Mouse (Mus musculus): ENCODE measurements around the gene Katnbl1.
"Not testable (repeated sequence)": the region's sequence is repeated elsewhere in the genome, so short reads cannot be mapped to it uniquely, and the experiment has no call there.

Gene Katnbl1

GRCm38 (mm10) chr2:112392689-112393088 is 13.7 kb downstream of the Katnbl1 start:
- DNase-seq (ENCODE audit: low read depth, low spot score) = no peak

DNA sequence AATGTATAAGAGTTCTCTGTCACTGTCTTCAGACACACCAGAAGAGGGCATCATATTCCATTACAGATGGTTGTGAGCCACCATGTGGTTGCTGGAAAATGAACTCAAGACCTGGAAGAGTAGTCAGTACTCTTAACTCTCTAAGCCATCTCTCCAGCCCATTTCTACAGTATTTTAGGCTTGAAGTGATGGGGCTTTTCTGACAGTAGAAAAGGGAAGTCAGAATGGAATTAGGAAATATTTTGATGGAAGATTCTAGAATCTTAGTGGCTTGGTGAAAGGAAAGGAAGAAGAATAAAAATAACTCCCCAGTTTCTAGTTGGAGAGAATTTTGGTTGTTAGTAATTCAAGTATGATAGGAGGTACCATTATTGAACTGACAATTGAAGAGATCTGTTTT is 14.9 kb downstream of the Katnbl1 start:
- DNase-seq (ENCODE audit: low read depth, low spot score) = no peak

DNA sequence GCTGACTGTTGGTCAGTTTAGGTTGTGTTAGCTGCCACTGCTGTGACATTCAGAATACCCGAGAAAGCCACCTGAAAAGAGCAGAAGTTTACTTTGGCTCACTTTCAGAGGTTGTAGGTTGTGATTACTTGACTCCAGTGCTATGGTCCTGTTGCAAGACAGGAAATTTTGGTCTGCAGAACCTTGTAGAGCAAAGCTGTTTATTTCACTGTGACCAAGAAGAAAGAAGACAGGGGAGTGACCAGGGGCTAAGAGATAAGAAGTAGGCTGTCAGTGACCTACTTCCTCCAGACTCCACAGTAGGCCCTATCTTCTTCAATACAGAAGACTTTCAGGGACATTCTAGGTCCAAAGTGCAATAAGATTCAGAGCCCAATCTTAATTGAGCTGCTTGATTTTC is 17.6 kb downstream of the Katnbl1 start:
- DNase-seq (ENCODE audit: low read depth, low spot score) = no peak

DNA sequence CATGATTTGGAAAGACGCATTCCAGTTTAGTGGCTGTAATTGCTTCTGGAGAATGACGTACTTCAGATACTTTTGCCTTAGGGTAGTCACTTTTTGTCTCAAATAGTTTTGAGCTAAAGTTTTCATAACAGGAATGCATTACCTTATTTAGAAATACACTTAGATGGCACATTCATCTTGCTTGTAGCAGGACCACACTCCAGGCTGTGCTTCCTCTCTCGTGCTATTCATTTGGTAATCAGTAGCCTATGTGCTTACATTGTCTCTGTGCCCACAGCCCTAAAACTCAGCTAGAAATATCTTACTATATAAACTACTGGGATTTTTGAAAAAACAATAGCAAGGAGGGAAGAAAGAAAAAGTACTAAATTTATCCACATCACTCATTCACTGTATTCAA is 28.0 kb downstream of the Katnbl1 start:
- DNase-seq (ENCODE audit: low read depth, low spot score) = no peak

DNA sequence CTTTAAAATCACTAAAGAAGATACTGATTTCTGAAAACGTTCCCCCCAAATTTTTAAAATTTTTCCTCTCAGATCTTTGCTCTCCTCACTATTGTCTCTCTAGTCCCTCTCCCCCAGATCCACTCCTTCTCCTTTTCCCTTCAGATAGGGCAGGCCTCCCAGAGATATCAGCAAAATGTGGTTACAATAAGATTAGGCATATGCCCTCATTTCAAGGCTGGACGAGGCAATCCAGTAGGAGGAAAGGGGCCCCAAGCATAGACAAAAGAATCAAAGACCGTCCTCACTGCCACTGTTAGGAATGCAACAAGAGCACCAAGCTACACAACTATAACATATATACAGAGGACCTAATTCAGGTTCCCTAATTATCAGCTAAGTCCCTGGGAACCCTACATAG is 46.3 kb downstream of the Katnbl1 start:
- DNase-seq (ENCODE audit: low read depth, low spot score) = no peak

GRCm38 (mm10) chr2:112428534-112428933 is 49.5 kb downstream of the Katnbl1 start:
- not testable (repeated sequence) for DNase-seq (ENCODE audit: low read depth, low spot score)

DNA sequence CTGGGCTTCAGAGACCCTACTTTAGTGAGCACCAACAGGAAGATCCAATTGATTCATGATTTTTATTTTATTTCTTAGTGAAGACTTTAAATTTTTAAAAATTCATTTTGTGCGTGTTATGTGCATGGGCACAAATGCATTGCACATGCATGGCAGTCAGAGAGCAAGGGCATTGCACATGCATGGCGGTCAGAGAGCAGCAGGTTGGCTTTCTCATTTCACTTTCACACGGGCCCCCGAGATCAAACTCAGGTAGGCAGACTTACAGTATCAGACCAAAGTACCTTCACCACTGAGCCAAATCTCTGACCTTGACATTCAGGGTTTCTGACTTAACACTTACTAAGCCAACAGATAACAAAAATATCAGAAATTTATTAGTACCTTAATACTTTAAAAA is 50.7 kb downstream of the Katnbl1 start:
- no peak for DNase-seq (ENCODE audit: low read depth, low spot score)

GRCm38 (mm10) chr2:112430403-112430802 is 51.4 kb downstream of the Katnbl1 start:
- DNase-seq (ENCODE audit: low read depth, low spot score) = no peak

- no peak for DNase-seq (ENCODE audit: low read depth, low spot score)
Measured at GRCm38 (mm10) chr2:112432523-112432922, 53.5 kb downstream of the Katnbl1 start.

DNA sequence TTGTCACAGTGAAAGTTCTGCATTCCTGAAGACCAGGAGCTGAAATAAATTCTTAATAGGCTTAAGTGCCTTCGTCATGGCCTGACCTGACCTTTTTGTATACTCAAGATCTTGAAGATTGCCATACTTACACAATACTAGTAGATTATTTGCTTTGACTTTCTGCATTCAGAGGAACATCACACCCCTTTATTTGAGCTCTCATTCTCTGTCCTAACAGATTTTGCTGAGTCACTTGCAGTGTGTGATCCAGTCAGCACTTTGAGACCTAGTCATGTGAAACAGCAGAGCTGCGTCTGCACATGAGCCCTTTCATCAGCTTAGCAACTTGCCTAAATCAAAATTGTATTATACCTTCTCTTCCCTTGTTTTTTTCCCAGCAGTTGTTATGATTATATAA is 54.3 kb downstream of the Katnbl1 start:
- no peak for DNase-seq (ENCODE audit: low read depth, low spot score)

GRCm38 (mm10) chr2:112436292-112436691 is 57.3 kb downstream of the Katnbl1 start:
- DNase-seq (ENCODE audit: low read depth, low spot score) = no peak

- DNase-seq (ENCODE audit: low read depth, low spot score) = no peak
Measured at GRCm38 (mm10) chr2:112437589-112437988, 58.6 kb downstream of the Katnbl1 start.

DNA sequence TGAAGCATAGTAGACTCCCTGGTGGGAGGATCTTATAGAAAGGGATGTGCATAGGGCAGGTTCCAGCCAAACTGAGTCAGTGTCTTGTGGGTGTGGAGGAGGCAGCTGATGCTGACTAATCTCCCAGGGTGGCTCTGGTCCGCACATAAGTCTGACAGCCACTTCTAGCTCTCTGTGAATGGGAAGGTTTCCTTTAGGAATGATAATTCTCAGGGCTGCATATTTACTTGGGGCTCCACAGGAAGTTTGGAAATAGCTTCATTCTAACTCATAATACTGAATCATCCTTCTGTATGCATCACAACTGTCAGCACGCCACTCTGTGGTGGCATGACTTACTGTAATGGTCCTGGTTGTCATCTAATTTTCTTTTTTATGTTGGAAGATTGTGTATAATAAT is 64.5 kb downstream of the Katnbl1 start:
- no peak for DNase-seq (ENCODE audit: low read depth, low spot score)

GRCm38 (mm10) chr2:112445511-112445910 is 66.5 kb downstream of the Katnbl1 start:
- no peak for DNase-seq (ENCODE audit: low read depth, low spot score)

DNA sequence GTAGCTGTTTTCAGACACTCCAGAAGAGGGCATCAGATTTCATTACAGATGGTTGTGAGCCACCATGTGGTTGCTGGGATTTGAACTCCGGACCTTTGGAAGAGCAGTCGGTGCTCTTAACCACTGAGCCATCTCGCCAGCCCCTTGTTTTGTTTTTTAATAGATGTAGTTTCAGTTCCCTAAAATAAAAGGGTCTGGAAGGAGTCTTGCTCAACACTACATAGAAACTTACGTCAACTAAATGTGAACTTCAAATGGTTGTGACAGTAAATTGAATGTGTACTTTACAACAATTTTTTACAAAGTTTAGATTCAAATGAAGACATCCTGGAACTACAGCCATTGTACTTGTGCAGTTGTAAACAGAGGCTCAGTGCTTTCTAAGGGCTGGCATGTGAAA is 69.0 kb downstream of the Katnbl1 start:
- DNase-seq (ENCODE audit: low read depth, low spot score) = not testable (repeated sequence)

DNA sequence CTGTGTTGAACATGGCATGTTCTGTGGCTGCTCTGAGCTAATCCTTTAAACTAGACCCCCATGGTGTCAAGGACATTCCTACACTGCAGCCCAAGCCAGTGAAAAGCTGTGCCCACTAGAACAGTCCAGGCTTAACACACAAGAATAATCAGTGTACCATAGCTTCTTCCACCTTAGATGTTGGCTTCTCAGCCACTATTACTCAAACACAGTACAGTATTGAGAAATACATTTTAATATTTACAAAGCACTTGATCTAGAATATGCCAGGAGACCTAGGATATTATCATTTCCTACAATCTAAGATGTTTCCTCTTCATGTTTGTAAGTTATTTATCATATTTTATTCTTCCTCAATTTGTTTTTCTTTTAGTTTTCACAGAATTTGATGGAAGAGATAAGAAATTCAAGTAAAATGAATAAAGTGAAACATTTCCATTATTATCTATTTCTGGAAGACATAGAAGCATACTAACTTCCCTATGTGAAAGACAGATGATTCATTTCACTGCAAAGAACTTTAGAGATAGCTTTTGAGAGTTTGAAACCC is 69.6 kb downstream of the Katnbl1 start:
- DNase-seq (ENCODE audit: low read depth, low spot score) = no peak

- no peak for DNase-seq (ENCODE audit: low read depth, low spot score)
Measured at GRCm38 (mm10) chr2:112449597-112450296, 70.7 kb downstream of the Katnbl1 start.

- DNase-seq (ENCODE audit: low read depth, low spot score) = not testable (repeated sequence)
Measured at GRCm38 (mm10) chr2:112452513-112452912, 73.5 kb downstream of the Katnbl1 start.

DNA sequence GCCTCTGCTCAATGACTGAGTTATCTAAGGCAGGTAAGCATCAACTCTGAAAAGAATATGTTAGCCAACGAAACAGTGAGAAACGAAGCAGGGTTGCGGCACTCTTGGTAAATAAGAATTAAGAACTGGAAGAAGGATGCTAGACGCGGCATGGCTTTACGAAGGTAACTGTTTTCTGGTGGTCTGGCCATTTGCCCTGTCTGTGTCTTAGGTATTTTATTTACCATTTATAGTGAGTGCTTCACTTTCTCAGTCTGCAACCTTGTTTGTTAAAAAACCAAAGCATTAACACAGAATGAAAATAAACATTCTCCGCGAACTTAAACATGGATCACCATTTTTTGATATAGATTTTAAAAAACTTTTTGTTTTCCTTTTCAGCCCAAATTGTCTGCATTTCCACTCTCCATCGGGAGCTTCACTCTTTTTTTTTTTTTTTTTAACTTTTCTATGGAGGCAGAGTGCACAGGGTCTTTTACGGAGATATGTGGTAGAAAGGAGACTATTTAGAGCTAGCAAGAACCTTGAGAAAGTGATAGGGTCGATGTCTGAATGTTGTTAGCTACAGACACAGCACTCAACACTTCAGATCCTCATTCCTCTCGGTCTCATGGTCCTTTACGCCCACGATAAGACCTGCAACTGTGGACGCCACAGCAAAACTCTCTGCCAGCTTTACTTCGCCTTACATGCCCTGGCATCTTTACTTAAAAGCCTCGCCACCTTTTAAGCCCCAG is 75.3 kb downstream of the Katnbl1 start:
- no peak for DNase-seq (ENCODE audit: low read depth, low spot score)

DNA sequence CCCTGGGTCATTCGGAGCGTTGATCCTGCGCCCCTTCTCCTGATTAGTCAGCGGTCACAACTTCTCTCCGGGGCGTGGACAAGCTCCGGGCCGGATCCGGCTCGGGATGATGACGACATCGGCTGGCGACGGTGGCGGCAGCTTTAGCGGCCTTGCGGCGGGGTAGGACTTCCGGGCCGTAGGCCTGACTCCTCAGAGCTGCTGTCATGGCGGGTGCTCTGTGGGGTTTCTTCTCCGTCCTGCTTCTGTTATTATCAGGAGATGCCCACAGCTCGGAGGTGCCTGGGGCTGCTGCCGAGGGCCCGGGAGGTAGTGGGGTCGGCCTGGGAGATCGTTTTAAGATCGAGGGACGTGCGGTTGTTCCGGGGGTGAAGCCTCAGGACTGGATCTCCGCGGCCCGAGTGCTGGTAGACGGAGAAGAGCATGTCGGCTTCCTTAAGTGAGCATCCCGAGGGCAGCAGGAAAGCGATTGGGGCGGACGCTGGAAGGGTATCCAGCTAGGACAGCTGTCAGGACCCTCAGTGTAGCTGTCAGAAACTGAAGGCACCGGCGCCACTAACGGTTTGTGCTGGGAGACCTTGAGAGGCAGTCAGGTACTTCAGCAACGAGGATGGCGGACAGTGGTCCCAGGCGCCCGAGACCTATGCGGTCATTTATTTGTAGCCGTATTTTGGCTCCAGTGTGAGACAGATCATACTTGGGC is 76.0 kb downstream of the Katnbl1 start, which contains the start of gene Emc7:
Gene Emc7, plus strand, starts transcription at position 136 of the 703 bp plus-strand sequence.
- DNase-seq (ENCODE audit: low read depth, low spot score) = peak; percentile 87

DNA sequence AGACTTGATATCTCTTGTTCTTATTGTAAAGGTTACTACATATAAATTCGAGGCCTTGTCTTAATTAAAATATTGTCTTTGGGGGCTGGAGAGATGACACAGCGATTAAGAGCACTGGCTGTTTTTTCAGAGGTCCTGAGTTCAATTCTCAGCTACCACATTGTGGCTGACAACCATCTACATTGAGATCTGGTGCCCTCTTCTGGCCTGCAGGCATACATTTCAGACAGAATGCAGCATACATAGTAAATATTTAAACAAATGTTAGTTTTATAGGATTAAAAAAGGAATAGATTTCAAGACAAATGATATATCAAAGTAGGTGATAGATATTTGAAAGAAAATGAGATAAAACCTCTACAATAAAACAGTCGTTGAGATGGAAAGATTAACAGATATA is 81.5 kb downstream of the Katnbl1 start:
- DNase-seq (ENCODE audit: low read depth, low spot score) = no peak

Measured in embryo, embryonic 11.5 days (tissue).